Mouse (Mus musculus) forebrain, postnatal 0 days (tissue): ENCODE results near the gene Ptpn18. TPM values are rescaled to one million over a fixed set of nuclear protein-coding genes. Genes with fewer than 3 reads are reported as not detected.
A peak's percentile ranks its signal among the peaks of the same experiment; 100 is the strongest.

Experiments used
- ATAC-seq: fragments of 200-750 bp; cut with Nextera tagmentation; 2 replicates; pipeline ENCODE4 v1.8.0; 2017; ENCODE audit warnings: mild to moderate bottlenecking, moderate library complexity
- DNase-seq: peaks from one replicate; pipeline ENCODE4 v3.0.0-alpha.2; 2015
- H3K27ac ChIP-seq: fragments of 300-500 bp; sonication (generic); 2 replicates; pipeline ENCODE4 v1.5.1; 2014; ENCODE audit warnings: low read depth, mild to moderate bottlenecking, antibody characterized with exemption, low read length, moderate library complexity, mixed read lengths
- H3K27me3 ChIP-seq: fragments of 300-500 bp; sonication (generic); 2 replicates; pipeline ENCODE4 v1.6.1; 2014; ENCODE audit warnings: mild to moderate bottlenecking, low read length, mixed read lengths; ENCODE audit not compliant: insufficient read depth
- H3K36me3 ChIP-seq: fragments of 300-500 bp; sonication (generic); 2 replicates; pipeline ENCODE4 v1.6.1; 2014; ENCODE audit warnings: mild to moderate bottlenecking, moderate library complexity; ENCODE audit not compliant: insufficient read depth
- H3K4me1 ChIP-seq: fragments of 300-500 bp; sonication (generic); 2 replicates; pipeline ENCODE4 v1.6.1; 2014; ENCODE audit warnings: antibody characterized with exemption; ENCODE audit not compliant: insufficient read depth
- H3K4me2 ChIP-seq: fragments of 300-500 bp; sonication (generic); 2 replicates; pipeline ENCODE4 v1.6.1; 2014; ENCODE audit warnings: low read depth, mild to moderate bottlenecking, moderate library complexity
- H3K4me3 ChIP-seq: fragments of 300-500 bp; sonication (generic); 2 replicates; pipeline ENCODE4 v1.5.1; 2014; ENCODE audit warnings: low read depth, low read length, mixed read lengths
- H3K9ac ChIP-seq: fragments of 300-500 bp; sonication (generic); 2 replicates; pipeline ENCODE4 v1.6.1; 2014; ENCODE audit warnings: mild to moderate bottlenecking
- H3K9me3 ChIP-seq: fragments of 300-500 bp; sonication (generic); 2 replicates; pipeline ENCODE4 v1.6.1; 2016; ENCODE audit warnings: low read length
- CTCF ChIP-seq: sonication (generic); IDR thresholded peaks from 2 replicates; pipeline ENCODE4 v1.5.1; 2016; ENCODE audit warnings: antibody characterized with exemption, control low read depth, low read depth
- WGBS: fragments of 180-500 bp; shearing (Covaris S2); extraction: QIAGEN DNeasy Blood & Tissue Kit; methylation state at CpG from one replicate; pipeline ENCODE4 v1.1.7; 2014; 5-methylcytosine and 5-hydroxymethylcytosine counted together
- polyA plus RNA-seq: library from polyadenylated mRNA; unstranded; fragments of >200 nt; fragmentation: Nextera tagmentation; extraction: Ambion mirVana; gene quantifications from 2 replicates; pipeline ENCODE4 v1.2.1, GENCODE M21; 2015
- total RNA-seq: library from RNA; depleted of rRNA; stranded (reverse); fragments of >200 nt; gene quantifications from 2 replicates; pipeline ENCODE4 v1.2.3, GENCODE M21; 2014

Ptpn18 gene
- total and polyA plus RNA-seq, 2 experiments from 2014 or later = 4.3 to 6.5 TPM

- no peak for TF ChIP-seq CTCF
- Histone ChIP-seq H3K27me3 (no peaks in the 10 kb centered on the region), H3K9me3 (no peaks in the 10 kb centered on the region), H3K4me3 (peak overlapping the region; percentile 64), H3K4me2 (peak overlapping the region; percentile 76), H3K27ac (no peak overlapping the region), H3K4me1 (peaks cover 13% of the 10 kb centered on the region; the same call in 1 of the 2 replicates), H3K36me3 (peaks cover 11% of the 10 kb centered on the region), H3K9ac (peak overlapping the region; percentile 61; the same call in 1 of the 2 replicates)
- no peak for DNase-seq
- no peak for ATAC-seq
- 44% methylated on average over 17 of the region's 20 CpGs for WGBS
These were observed 21.0 kb upstream of the Ptpn18 start for GRCm38 (mm10) chr1:34438381-34439051.

- peaks cover 8% of the 10 kb centered on the region; the same call in 1 of the 2 replicates for H3K4me1 ChIP-seq
- peak within 1 kb of the TSS; percentile 61 for H3K9ac ChIP-seq
- peaks cover 20% of the 10 kb centered on the region for H3K36me3 ChIP-seq
- ATAC-seq = peak; percentile 95
- TF ChIP-seq CTCF = no peak
- WGBS = 1% methylated on average over 48 of the region's 48 CpGs
- peak within 1 kb of the TSS; percentile 76 for H3K4me2 ChIP-seq
- H3K4me3 ChIP-seq = peak within 1 kb of the TSS; percentile 64
- no peaks in the 10 kb centered on the region for H3K27me3 ChIP-seq
- no peaks in the 10 kb centered on the region for H3K9me3 ChIP-seq
- peak; percentile 99 for DNase-seq
- peak within 1 kb of the TSS; percentile 88 for H3K27ac ChIP-seq
These were observed 20.2 kb upstream of the Ptpn18 start, which contains the start of the genes Ccdc115 and Imp4 for GRCm38 (mm10) chr1:34439215-34439960. Ccdc115 (minus strand) TSS chr1:34439672. Imp4 (plus strand) TSS chr1:34439851.

GRCm38 (mm10) chr1:34439961-34440630 is 19.5 kb upstream of the Ptpn18 start:
- DNase-seq (no peak), ATAC-seq (peak; percentile 37)
- WGBS = 8% methylated on average over 31 of the region's 31 CpGs
- H3K9ac ChIP-seq = peak overlapping the region; percentile 61
- no peaks in the 10 kb centered on the region for H3K9me3 ChIP-seq
- peak overlapping the region; percentile 88 for H3K27ac ChIP-seq
- peaks cover 8% of the 10 kb centered on the region; the same call in 1 of the 2 replicates for H3K4me1 ChIP-seq
- peak; percentile 65 for TF ChIP-seq CTCF
- H3K36me3 ChIP-seq = peaks cover 27% of the 10 kb centered on the region
- H3K4me3 ChIP-seq = peak overlapping the region; percentile 64
- no peaks in the 10 kb centered on the region for H3K27me3 ChIP-seq
- H3K4me2 ChIP-seq = peak overlapping the region; percentile 76

DNA sequence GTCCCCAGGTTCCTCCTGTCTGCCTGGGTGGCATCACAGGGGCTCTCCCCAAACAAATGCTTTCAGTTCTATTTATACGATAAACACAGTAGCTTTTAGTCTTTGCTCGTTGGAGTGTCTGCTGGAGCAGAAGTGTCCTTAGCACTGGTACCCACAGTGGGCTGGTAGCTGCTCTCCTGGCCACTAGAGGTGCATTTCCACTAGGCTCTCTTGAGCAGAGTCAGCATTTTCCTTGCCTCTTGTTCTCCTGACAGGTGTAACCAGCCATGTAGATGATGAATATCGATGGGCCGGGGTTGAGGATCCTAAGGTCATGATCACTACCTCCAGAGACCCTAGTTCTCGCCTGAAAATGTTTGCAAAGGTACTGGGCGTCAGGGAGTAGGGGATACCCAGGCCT is 16.4 kb upstream of the Ptpn18 start:
- Histone ChIP-seq H3K9me3 (no peaks in the 10 kb centered on the region), H3K4me3 (no peak overlapping the region), H3K27me3 (no peaks in the 10 kb centered on the region), H3K36me3 (peaks cover 36% of the 10 kb centered on the region), H3K4me1 (peaks cover 8% of the 10 kb centered on the region; the same call in 1 of the 2 replicates), H3K9ac (no peak overlapping the region), H3K27ac (no peak overlapping the region), H3K4me2 (no peak overlapping the region)
- ATAC-seq (no peak), DNase-seq (no peak)
- TF ChIP-seq CTCF = no peak
- 92% methylated on average over 6 of the region's 6 CpGs for WGBS

DNA sequence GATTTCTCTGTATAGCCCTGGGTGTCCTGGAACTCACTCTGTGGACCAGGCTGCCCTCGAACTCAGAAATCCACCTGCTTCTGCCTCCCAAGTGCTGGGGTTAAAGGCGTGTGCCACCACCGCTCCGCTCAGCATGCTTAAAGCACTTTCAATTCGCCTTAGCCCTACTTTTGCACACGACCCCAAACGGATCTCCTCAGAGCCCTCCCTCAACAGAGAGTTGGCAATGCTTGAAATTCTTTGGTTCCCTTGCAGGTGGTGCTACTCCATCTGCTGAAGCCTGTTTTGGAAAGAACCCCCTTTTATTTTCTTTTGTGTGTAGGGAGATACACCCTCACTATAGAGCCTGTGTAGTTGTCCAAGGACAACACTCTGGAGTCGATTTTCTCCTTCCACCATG is 1.1 kb upstream of the Ptpn18 start:
- H3K4me2 ChIP-seq = no peak overlapping the region
- ATAC-seq (no peak), DNase-seq (peak; percentile 29)

GRCm38 (mm10) chr1:34460061-34460441 is 489 bp downstream of the Ptpn18 start:
- Histone ChIP-seq H3K27ac (no peak overlapping the region), H3K9ac (peak overlapping the region; percentile 46), H3K36me3 (no peaks in the 10 kb centered on the region), H3K4me2 (peak overlapping the region; percentile 98), H3K4me1 (peaks cover 9% of the 10 kb centered on the region), H3K27me3 (peaks cover 10% of the 10 kb centered on the region), H3K9me3 (no peaks in the 10 kb centered on the region), H3K4me3 (peak overlapping the region; percentile 58)
- no peak for TF ChIP-seq CTCF
- DNase-seq (peak; percentile 4), ATAC-seq (no peak)
- WGBS = 4% methylated on average over 15 of the region's 15 CpGs

More for the DNA sequence above, 1.1 kb upstream of the Ptpn18 start:
- H3K9me3 ChIP-seq = no peaks in the 10 kb centered on the region
- H3K27me3 ChIP-seq = peaks cover 10% of the 10 kb centered on the region
- TF ChIP-seq CTCF = no peak
- WGBS = 31% methylated on average over 8 of the region's 8 CpGs
- no peak overlapping the region for H3K9ac ChIP-seq
- H3K27ac ChIP-seq = no peak overlapping the region
- peaks cover 9% of the 10 kb centered on the region for H3K4me1 ChIP-seq
- no peaks in the 10 kb centered on the region for H3K36me3 ChIP-seq
- no peak overlapping the region for H3K4me3 ChIP-seq
